Mouse (Mus musculus): ENCODE data around the gene Nkd2.

Gene Nkd2

DNA sequence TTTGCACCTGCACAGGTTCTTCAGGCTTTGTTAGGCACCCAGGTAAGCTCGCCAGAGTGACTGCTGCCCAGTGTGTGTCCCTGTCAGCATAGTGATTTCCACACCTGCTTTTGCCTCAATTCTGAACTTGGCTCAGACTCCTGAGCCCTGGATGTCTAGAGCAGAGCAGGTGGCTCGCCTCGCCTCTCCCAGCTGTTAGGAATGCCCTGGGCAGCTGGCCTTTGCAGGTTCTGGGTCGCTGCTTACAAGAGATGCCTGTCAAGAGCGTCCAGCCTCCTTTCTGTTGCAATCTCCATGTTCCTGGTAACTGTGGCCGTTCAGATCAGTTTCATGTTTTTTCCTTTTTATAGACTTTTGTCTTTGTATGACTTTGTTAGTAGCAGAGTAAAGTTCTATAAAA lies 31.1 kb downstream of the Nkd2 start:
- DNase-seq, result peak; percentile 47

DNA sequence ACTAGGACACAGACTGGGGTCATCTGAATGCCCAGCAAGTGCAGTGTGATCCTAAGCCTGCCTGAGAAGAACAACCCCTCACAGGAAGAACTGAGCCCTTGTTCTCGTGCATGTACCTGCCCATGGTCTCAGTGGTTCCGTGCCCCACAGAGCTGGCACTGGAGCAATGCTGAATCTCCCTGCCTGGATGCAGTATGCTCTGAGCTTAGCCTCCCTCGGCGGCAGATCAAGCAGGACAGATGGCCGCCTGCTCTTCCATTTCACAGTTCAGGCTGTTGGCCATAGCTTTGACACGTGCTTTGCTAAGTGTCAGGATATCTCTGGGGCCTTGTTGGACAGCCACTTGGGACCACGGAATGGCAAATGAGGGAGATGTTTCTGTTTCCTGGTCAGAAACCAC lies 33.2 kb downstream of the Nkd2 start:
- DNase-seq, result no peak

DNA sequence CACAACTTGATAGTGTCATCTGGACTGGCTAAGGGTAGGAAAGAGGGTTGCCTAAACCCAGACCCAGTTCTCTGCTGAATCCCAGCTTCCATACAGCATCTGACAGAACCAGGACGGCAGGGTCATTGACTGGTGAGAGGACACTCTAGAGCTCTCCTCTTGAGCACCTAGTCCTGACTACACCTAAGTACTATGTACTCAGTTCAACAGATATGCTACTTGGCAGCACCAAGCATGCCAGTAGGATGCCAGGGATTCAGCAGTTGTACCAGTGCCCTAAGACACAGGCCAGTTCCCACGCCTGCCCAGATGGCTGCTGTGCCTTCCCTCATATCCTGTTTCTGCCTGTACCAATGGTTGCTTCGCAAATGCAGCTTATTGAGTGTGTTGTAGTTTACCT lies 34.5 kb downstream of the Nkd2 start:
- no peak for DNase-seq

DNA sequence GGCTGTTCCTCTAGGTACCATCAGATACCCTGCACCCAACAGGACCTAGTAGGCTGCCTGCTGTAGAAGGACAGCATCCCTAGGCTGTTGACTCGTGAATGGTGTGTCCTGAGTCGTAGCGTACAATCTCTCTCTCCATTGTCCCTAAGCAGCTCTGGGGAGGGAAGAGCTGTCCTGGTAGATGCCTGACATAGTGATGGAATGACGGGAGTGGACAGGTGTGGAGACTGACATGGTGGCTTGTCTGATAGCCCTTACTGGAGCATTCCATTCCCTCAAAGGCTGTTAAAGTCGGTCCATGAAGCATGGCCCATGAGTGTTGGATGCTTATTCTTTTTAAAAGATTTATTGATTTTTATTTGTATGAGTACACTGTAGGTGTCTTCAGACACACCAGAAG lies 42.5 kb downstream of the Nkd2 start:
- no peak for DNase-seq

DNA sequence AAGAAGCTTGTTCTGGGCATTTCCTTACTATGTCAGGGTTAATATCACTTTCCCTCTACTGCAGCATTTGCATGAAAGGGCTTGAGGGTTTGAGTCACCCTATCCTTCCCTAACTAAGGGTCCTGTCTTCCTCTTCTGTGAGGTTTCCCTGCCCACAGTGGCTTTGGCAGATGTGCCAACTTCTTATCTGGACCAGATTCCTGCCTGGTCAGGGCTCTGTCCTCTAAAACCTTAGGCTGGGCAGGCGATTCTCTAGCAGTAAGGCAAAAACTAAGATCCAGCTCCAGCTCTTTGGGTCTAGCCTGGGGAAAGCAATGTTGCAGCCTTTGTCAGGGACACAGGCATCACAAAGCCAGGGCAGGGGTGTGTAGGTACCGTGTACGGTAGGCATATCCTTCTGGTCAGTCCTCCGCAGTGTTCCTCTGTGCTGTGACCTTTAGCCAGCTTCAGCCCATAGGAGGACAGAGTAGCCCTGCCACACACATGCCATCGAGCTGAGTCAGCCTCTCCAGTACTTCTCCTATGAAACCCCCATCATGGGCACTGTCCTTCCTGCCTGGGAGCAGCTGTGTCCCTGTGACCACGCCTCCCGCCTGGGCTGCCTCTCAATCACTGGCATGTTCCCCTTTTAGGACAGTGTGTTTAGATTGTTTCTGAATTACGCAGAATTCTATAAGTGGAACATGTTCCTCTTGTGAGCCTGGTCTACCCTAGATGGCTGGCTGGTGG lies 43.8 kb downstream of the Nkd2 start:
- peak; percentile 34 for DNase-seq

DNA sequence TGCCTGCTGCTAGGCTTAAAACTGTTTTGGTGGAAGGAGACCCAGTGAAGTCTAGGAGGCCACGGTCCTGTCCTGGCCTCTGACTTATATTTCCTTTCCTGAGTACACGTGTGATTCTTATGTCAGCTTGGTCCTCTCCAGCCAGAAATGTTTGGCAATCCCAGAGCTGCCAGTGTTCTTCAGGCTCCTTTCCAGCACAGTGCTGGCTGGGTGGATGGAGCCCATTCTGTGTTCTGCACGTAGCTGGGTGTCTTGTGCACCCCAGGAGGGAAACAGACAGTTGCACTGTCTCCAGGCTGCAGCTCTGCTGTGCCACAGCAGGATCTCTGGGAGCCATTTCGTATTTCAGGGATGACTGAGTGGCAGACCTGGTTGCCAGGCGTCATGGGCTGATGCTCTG lies 48.3 kb downstream of the Nkd2 start:
- DNase-seq, result no peak

DNA sequence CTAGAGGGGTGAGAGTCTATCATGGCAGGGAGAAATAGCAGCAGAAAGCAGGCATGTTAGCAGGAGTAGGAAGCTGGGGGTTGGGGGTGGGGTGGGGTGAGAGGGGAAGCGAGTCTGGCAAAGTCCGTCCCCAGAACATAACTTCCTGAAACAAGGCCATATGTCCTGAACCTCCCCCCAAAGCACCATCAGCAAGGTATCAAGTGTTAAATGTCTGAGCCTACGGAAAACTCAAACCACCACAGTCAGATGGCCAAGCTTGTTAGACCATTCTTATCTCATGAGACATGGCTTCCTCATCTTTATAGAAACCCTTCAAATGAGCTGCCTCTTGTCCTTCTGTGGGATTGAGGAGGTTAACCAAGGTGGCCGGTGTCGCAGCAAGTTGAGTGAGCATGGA lies 54.3 kb downstream of the Nkd2 start:
- DNase-seq, result no peak

DNA sequence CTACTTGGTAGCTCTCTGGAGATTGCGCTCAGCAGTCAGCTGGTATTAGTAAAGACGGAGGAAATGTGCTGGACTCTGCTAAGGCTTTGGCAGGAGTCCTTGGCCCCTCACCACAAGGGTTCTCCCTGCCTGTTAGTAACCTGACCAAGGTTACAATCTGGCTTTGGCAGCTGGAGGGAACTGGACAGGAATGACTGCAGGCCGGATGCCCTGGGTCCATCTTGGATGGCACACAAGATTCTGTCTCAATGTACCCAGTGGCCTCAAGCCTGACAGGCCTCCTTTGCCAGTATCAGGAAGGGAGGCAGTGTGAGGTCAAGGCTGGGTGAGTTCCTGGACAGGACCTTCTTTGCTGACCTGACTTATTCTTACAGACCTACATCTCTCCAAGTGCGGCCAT lies 55.3 kb downstream of the Nkd2 start:
- DNase-seq, result no peak

DNA sequence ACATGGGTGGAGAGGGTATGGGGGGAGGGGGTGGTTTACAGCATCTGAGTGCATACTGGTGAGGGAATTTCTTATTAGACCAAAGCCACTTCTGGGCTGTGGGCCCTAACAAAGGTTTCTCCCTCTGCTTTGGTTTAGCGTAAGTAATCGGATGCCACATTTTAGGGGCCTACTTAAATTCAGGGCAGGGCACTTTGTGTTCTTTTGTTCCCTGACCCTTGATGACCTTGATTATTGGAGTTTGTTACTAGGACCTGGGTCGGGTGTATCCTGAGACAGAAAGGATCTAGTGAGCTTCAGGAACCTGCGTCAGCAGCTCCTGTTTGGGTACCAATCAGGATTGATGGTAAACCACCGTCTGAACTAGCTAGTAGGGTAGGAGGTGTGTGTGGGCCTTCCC lies 64.9 kb downstream of the Nkd2 start:
- no peak for DNase-seq

DNA sequence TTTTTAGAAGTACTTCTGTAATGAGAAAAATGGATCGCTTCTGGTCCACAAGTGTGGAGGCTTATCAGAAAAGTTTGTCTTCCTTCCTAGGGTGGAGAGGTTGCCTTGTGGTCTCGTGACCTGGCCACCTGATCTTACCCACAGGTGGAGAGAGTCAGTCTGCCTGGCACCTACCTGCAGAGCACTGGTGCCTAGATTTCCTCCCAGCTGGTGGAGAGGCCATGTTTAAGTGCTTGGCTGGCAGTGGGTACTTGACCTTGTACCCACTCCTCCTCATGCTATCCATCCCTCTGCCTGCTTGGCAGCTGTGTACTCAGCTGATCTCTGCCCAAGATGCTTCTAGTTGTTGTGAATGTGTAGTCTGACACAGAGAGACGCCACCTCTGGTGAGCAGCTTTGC lies 69.9 kb downstream of the Nkd2 start:
- DNase-seq, result no peak

DNA sequence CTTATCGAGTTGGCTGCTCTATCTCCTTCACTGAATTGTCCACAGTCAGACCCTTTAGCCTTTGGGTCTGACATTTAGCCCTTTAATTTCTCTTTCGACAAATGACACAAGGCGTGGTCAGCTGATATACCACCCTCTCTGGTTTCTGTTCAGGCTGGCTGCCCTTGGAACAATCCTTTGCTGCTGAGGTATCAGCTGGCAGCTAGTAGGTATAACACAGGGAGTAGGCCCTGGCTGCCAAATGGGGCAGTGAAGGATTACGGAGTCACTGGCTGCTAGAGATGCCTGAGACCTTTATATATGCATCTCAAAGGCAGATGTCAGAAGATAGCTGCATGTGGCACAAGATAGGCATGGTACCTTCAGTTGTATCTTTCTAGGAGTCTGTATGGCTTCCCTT lies 71.6 kb downstream of the Nkd2 start:
- DNase-seq, result no peak

DNA sequence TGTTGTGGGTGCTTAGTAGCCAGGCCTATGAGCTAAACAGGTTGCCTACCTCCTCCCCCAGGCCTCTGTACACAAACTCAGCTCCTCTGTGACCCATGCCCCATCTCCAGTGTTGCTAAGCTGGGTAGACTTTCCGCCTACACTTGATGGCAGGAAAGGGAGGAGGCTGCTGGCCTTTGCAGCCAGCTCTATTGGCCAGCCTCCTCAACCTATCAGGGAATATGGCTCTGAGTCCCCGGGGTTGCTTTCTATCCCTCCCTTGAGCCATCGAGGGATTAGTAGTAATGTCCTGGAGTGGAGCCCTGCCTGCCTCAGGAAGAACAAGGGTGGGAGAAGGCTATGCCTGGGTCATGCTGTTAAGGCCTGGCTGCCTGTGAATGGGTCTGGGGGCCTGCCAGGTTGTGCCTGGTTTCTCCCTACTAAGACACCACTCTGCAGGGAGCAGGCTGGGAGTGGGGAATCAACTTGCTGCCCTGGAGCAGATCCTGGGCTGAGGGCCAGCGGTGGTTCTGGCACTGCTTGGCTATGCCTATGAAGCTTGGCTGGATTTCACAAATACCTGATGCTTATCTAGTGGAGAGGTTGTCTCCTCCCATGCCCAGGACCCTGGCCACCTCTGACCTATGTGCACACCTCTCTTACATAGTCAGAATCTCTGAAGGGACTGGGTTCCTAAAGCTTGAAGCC lies 73.8 kb downstream of the Nkd2 start:
- DNase-seq, result peak; percentile 70

DNA sequence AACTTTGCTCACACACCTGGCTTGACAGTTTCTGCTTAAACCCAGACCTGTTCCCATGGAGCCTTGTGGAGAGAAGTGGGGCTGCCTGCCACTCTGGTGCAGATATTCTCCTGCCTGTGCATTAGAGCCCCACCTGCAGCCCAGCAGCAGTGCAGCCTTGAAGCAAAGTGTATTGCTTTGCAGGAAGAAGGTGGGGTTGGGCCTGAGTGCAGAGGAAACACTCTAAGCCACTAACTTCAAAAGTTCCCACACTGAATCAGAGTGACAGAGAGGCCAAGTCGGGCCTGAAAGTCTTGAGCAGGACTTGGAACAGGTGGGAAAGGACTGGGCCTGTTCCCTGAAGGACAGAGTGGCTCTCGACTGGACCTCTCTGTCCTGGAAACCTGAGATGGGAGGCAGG lies 74.8 kb downstream of the Nkd2 start:
- DNase-seq, result peak; percentile 52

DNA sequence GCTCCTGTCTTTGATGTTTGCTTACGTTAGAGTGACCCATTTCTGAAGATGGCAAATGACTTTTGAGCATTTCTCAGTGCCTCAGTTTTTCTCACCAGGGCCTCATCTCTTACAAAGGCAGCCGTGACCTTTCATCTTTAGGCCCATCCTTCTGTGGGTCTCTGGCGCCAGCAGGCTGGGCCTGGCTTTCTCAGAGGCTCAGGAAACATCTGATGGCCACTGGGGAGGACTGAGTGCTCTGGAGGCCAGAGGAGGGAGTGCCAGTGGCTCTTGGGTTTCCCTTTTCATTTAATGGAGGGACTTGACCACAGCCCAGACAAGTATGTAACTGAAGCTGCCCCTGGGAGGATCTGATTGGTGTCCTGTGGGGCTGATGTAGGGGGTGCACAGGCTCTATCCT lies 76.3 kb downstream of the Nkd2 start:
- no peak for DNase-seq

DNA sequence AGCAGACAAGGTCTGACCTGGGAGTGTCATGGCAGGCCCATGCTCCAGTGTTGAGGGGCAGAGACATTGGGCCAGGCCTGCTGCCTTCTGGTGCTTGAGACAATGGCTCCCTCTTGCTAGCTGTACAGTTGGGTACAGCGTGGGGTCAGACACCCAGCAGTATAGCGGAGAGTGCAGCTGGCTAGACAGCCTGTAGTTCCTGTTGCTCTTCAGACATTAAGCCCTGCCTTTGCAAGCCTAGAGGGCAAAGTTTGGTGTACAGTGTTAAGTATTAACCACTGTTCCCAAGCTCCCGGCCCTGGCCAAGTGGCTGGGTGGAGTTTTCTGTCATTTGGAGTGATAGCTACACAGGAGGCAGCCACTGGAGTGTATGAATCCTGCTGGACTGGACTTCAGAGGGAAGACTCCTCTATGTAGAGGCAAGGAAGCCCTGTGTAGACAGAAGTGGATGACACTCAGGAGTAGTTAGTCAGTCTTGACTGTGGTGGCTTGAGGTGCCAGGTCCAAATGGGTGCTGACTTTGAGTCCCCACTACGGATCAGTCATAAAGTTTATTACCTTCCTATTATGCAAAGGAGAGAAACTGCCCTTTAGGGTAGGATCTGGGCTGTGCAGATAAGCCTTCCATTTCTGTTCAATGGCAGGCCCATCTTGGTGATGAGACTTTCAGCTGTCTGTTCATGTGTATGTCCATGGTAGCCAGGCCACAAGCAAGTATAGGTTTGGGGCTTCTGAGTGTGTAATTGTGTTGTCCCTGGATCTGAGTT lies 77.3 kb downstream of the Nkd2 start:
- DNase-seq, result peak; percentile 69

Data from kidney, postnatal 10 days (tissue).